Mouse (Mus musculus) cerebellum, adult 9-10 months (tissue): ENCODE measurements at regions not wholly inside any gene's neighbourhood (a gene's known extent, or its start where the extent isn't known, plus 50 kb on each side); places are given as distances from the start of the nearest gene placed in this dataset.

Experiments
- DNase-seq: peaks from one replicate; pipeline ENCODE4 v3.0.0; 2022

GRCm38 (mm10) chr10:100685748-100686147, 95.5 kb downstream of the 1700017N19Rik start:
- DNase-seq = no peak

- no peak for DNase-seq
Observed at GRCm38 (mm10) chr10:100695944-100696343, 105.7 kb downstream of the 1700017N19Rik start.

- DNase-seq = no peak
Observed at GRCm38 (mm10) chr10:100699206-100699605, 108.9 kb downstream of the 1700017N19Rik start.

- no peak for DNase-seq
Observed at GRCm38 (mm10) chr10:100700281-100701205, 110.3 kb downstream of the 1700017N19Rik start.

GRCm38 (mm10) chr10:100701938-100702337, 111.7 kb downstream of the 1700017N19Rik start:
- no peak for DNase-seq

- DNase-seq = no peak
Observed at GRCm38 (mm10) chr10:100716084-100716667, 125.9 kb downstream of the 1700017N19Rik start.

- no peak for DNase-seq
Observed at GRCm38 (mm10) chr10:100718574-100718973, 128.3 kb downstream of the 1700017N19Rik start.

- no peak for DNase-seq
Observed at GRCm38 (mm10) chr10:100741269-100741668, 151.0 kb downstream of the 1700017N19Rik start.

- peak; percentile 35 for DNase-seq
Observed at GRCm38 (mm10) chr10:100742065-100742464, 151.8 kb downstream of the 1700017N19Rik start.

- DNase-seq = no peak
Observed at GRCm38 (mm10) chr10:100746151-100746550, 155.9 kb downstream of the 1700017N19Rik start.

GRCm38 (mm10) chr10:100754957-100755356, 164.7 kb downstream of the 1700017N19Rik start:
- no peak for DNase-seq

- no peak for DNase-seq
Observed at GRCm38 (mm10) chr10:100774252-100774651, 184.0 kb downstream of the 1700017N19Rik start.

- peak; percentile 14 for DNase-seq
Observed at GRCm38 (mm10) chr10:100792166-100792565, 201.9 kb downstream of the 1700017N19Rik start.

GRCm38 (mm10) chr10:100792569-100792968, 202.3 kb downstream of the 1700017N19Rik start:
- DNase-seq = no peak

GRCm38 (mm10) chr10:100795215-100795972, 205.1 kb downstream of the 1700017N19Rik start:
- no peak for DNase-seq

- DNase-seq = no peak
Observed at GRCm38 (mm10) chr10:100811639-100812038, 221.4 kb downstream of the 1700017N19Rik start.

GRCm38 (mm10) chr10:100834794-100835193, 244.5 kb downstream of the 1700017N19Rik start:
- no peak for DNase-seq

GRCm38 (mm10) chr10:100853213-100853612, 262.9 kb downstream of the 1700017N19Rik start:
- no peak for DNase-seq

GRCm38 (mm10) chr10:100856509-100856908, 266.2 kb downstream of the 1700017N19Rik start:
- no peak for DNase-seq

GRCm38 (mm10) chr10:100865501-100866181, 275.4 kb downstream of the 1700017N19Rik start:
- DNase-seq = no peak

GRCm38 (mm10) chr10:100868360-100868916, 278.2 kb downstream of the 1700017N19Rik start:
- DNase-seq = no peak

GRCm38 (mm10) chr10:100882584-100882983, 292.3 kb downstream of the 1700017N19Rik start:
- DNase-seq = no peak
